Mouse (Mus musculus) embryonic facial prominence, embryonic 10.5 days (tissue): ENCODE data around the gene Tfcp2. TPM values are rescaled to one million over a fixed set of nuclear protein-coding genes. Genes with fewer than 3 reads are reported as not detected.

ENCODE experiments used
- DNase-seq: peaks from one replicate; pipeline ENCODE4 v3.0.0-alpha.2; 2017; ENCODE audit warnings: low spot score
- H3K27ac ChIP-seq: fragments of 300-500 bp; sonication (generic); replicated peaks from 2 replicates; pipeline ENCODE4 v1.5.1; 2016; ENCODE audit warnings: mild to moderate bottlenecking
- H3K27me3 ChIP-seq: fragments of 300-500 bp; sonication (generic); replicated peaks from 2 replicates; pipeline ENCODE4 v1.6.1; 2016; ENCODE audit warnings: low read depth, mild to moderate bottlenecking; ENCODE audit not compliant: poor library complexity, severe bottlenecking
- H3K36me3 ChIP-seq: fragments of 300-500 bp; sonication (generic); replicated peaks from 2 replicates; pipeline ENCODE4 v1.6.1; 2016; ENCODE audit warnings: mild to moderate bottlenecking, moderate library complexity
- H3K4me1 ChIP-seq: fragments of 300-500 bp; sonication (generic); 2 replicates; pipeline ENCODE4 v1.6.1; 2016
- H3K4me3 ChIP-seq: fragments of 300-500 bp; sonication (generic); 2 replicates; pipeline ENCODE4 v1.5.1; 2016; ENCODE audit warnings: mild to moderate bottlenecking, moderate library complexity
- H3K9me3 ChIP-seq: fragments of 300-500 bp; sonication (generic); 2 replicates; pipeline ENCODE4 v1.6.1; 2016; ENCODE audit warnings: mild to moderate bottlenecking
- WGBS: fragments of 180-500 bp; shearing (Covaris S2); methylation state at CpG from one replicate; pipeline ENCODE4 v1.1.7; 2016; 5-methylcytosine and 5-hydroxymethylcytosine counted together
- polyA plus RNA-seq: library from polyadenylated mRNA; unstranded; fragments of >200 nt; fragmentation: Nextera tagmentation; extraction: Ambion mirVana; gene quantifications from 2 replicates; pipeline ENCODE4 v1.2.1, GENCODE M21; 2016

The Tfcp2 gene
- polyA plus RNA-seq, 1 experiment from 2014 or later = 38.2 TPM

- H3K27ac ChIP-seq = no peak overlapping the region
- no peaks in the 10 kb centered on the region for H3K9me3 ChIP-seq
- H3K36me3 ChIP-seq = no peaks in the 10 kb centered on the region
- H3K27me3 ChIP-seq = 0 out of 2 replicates have a peak, but pooled peaks cover 2% of the 10 kb centered on the region
- H3K4me3 ChIP-seq = no peak overlapping the region
- WGBS = 68% methylated on average over 16 of the region's 16 CpGs
- DNase-seq = no peak
- H3K4me1 ChIP-seq = peaks cover 1% of the 10 kb centered on the region; the same call in 1 of the 2 replicates
These were observed 100.6 kb downstream of the Tfcp2 start for GRCm38 (mm10) chr15:100451245-100451644.

- Histone ChIP-seq H3K9me3 (no peaks in the 10 kb centered on the region), H3K27me3 (no peaks in the 10 kb centered on the region), H3K4me1 (no peaks in the 10 kb centered on the region), H3K27ac (no peak overlapping the region), H3K4me3 (no peak overlapping the region), H3K36me3 (no peaks in the 10 kb centered on the region)
- DNase-seq = no peak
- 87% methylated on average over 3 of the region's 3 CpGs for whole genome bisulfite sequencing
These were observed 102.3 kb downstream of the Tfcp2 start for GRCm38 (mm10) chr15:100449495-100449894.

GRCm38 (mm10) chr15:100448572-100448971, 103.2 kb downstream of the Tfcp2 start:
- WGBS = 74% methylated on average over 4 of the region's 4 CpGs
- H3K27ac ChIP-seq = no peak overlapping the region
- no peaks in the 10 kb centered on the region for H3K9me3 ChIP-seq
- H3K36me3 ChIP-seq = no peaks in the 10 kb centered on the region
- H3K4me3 ChIP-seq = no peak overlapping the region
- no peak for DNase-seq
- no peaks in the 10 kb centered on the region for H3K27me3 ChIP-seq
- peaks cover 8% of the 10 kb centered on the region for H3K4me1 ChIP-seq

Other genes starting within 250 kb of the Tfcp2 start
- 3.3 and 4.6 TPM in 2 replicates for gene Mettl7a1, start 247.9 kb downstream of the Tfcp2 start, polyA plus RNA-seq
- not detected in 2 replicates for gene Mettl7a3, start 217.1 kb downstream of the Tfcp2 start, polyA plus RNA-seq
- not detected in 2 replicates for gene Methig1, start 198.9 kb downstream of the Tfcp2 start, polyA plus RNA-seq
- gene Mettl7a2, start 198.8 kb downstream of the Tfcp2 start, polyA plus RNA-seq = not detected in 2 replicates
- gene Higd1c, start 187.5 kb downstream of the Tfcp2 start, polyA plus RNA-seq = not detected in 2 replicates
- gene Gm5475, start 129.9 kb downstream of the Tfcp2 start, polyA plus RNA-seq = 0.05 TPM in 1 of 2 replicates, not detected in the other
- 25.0 and 28.3 TPM in 2 replicates for gene Slc11a2, start 126.9 kb downstream of the Tfcp2 start, polyA plus RNA-seq
- gene Letmd1, start 83.0 kb downstream of the Tfcp2 start, polyA plus RNA-seq = 36.5 and 38.6 TPM in 2 replicates
- 24.2 and 25.4 TPM in 2 replicates for gene Csrnp2, start 56.5 kb downstream of the Tfcp2 start, polyA plus RNA-seq
- 3.7 and 5.4 TPM in 2 replicates for gene Pou6f1, start 48.0 kb upstream of the Tfcp2 start, polyA plus RNA-seq
- gene Dazap2, start 63.3 kb upstream of the Tfcp2 start, polyA plus RNA-seq = 200 and 212 TPM in 2 replicates
- gene Smagp, start 84.9 kb upstream of the Tfcp2 start, polyA plus RNA-seq = 4.9 and 7.3 TPM in 2 replicates
- 2.1 and 4.0 TPM in 2 replicates for gene Bin2, start 117.5 kb upstream of the Tfcp2 start, polyA plus RNA-seq
- gene Cela1, start 135.9 kb upstream of the Tfcp2 start, polyA plus RNA-seq = 1.7 and 2.2 TPM in 2 replicates
- 0.05 and 0.16 TPM in 2 replicates for gene Galnt6, start 177.4 kb upstream of the Tfcp2 start, polyA plus RNA-seq
- gene Slc4a8, start 209.7 kb upstream of the Tfcp2 start, polyA plus RNA-seq = 9.0 and 10.2 TPM in 2 replicates